Mouse (Mus musculus): ENCODE data around the gene Gm20388.
"Not testable (repeated sequence)": the region's sequence is repeated elsewhere in the genome, so short reads cannot be mapped to it uniquely, and the experiment has no call there.

Gene Gm20388

GRCm38 (mm10) chr8:123267926-123268656 is 3357.4 kb downstream of the Gm20388 start:
- peak; percentile 48 for DNase-seq (ENCODE audit: low spot score)

GRCm38 (mm10) chr8:123271147-123271546 is 3360.5 kb downstream of the Gm20388 start:
- no peak for DNase-seq (ENCODE audit: low spot score)

- no peak for DNase-seq (ENCODE audit: low spot score)
Observed at GRCm38 (mm10) chr8:123271901-123272300, 3361.3 kb downstream of the Gm20388 start.

DNA sequence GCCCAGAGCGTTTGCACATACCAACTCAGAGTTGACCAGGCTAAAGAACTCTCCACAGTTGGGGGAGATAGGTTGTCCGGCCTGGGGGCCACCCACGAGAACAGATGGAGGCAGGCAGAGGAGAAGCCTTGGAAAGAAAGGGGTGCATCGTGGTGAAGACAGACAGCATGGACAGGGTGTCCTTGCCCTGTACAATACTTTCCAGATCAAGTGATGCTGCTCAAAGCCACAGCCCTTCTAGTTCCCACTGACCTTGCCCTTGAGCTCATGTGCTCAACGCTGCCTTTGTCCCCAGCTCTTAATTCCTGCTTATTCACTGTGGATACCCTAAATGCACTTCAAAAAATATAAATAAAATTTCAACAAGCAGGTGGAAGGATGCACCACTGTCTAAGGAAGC is 3363.8 kb downstream of the Gm20388 start:
- DNase-seq (ENCODE audit: low spot score), result no peak

DNA sequence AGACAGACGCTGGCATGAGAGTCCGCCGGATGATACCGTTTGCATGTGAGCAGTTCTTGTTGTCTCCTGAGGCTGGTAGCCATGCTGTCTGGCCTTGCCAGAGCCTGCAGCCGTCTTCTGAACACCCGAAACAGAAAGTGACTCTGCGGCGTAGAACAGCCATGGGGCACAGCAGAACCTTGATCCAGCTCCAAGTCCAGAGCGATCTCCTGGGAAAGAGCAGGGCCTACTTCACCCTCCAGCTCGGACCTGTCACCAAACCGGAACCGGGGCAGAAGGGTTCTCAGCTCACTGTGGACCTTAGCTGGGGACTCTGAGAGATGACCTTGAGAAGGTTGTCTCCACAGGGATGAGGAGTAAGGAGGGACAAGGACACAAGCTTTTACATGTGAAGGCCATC is 3364.5 kb downstream of the Gm20388 start:
- no peak for DNase-seq (ENCODE audit: low spot score)

DNA sequence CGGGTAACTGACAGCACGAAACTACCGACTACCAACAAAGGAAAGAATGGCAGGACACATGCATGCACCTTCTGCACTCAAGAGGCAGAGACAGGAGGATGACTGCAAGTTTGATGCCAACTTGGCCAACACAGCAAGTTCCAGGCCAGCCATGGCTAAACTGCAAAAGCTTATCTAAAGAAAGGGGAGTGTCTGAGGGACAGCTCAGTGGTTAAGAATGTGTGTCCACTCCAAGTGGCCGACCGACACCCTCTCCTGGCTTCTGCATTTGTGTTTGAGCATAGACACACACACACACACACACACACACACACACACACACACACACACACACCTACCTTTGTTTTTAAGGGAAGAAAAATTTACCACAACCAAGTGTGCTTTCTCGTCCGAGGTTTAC is 3367.8 kb downstream of the Gm20388 start:
- no peak for DNase-seq (ENCODE audit: low spot score)

GRCm38 (mm10) chr8:123279828-123280227 is 3369.2 kb downstream of the Gm20388 start:
- no peak for DNase-seq (ENCODE audit: low spot score)

- DNase-seq (ENCODE audit: low spot score), result no peak
Observed at GRCm38 (mm10) chr8:123280302-123281094, 3369.9 kb downstream of the Gm20388 start.

- DNase-seq (ENCODE audit: low spot score), result not testable (repeated sequence)
Observed at GRCm38 (mm10) chr8:123282994-123283393, 3372.4 kb downstream of the Gm20388 start.

- DNase-seq (ENCODE audit: low spot score), result no peak
Observed at GRCm38 (mm10) chr8:123283991-123284390, 3373.3 kb downstream of the Gm20388 start.

DNA sequence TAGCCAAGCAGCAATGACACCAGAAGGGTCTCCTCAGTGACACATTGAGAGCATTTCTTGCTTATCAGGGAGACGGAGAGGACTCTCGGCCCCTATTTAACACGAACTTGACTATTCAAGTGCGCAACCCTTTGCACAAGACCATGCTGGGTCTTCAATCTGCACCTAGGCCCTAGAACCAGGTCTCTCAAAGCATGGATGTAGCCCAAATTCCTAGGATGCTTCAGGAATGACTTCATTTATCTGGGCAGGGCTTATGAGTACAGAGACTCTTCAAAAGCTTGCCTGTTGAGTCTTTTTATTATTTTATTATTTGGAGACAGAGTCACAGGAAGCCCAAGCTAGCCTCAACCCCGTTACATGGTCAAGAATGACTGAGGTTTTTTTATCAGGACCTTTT is 3373.9 kb downstream of the Gm20388 start:
- no peak for DNase-seq (ENCODE audit: low spot score)

- DNase-seq (ENCODE audit: low spot score), result no peak
Observed at GRCm38 (mm10) chr8:123287362-123287761, 3376.7 kb downstream of the Gm20388 start.

- DNase-seq (ENCODE audit: low spot score), result peak; percentile 56
Observed at GRCm38 (mm10) chr8:123290166-123290565, 3379.5 kb downstream of the Gm20388 start.

DNA sequence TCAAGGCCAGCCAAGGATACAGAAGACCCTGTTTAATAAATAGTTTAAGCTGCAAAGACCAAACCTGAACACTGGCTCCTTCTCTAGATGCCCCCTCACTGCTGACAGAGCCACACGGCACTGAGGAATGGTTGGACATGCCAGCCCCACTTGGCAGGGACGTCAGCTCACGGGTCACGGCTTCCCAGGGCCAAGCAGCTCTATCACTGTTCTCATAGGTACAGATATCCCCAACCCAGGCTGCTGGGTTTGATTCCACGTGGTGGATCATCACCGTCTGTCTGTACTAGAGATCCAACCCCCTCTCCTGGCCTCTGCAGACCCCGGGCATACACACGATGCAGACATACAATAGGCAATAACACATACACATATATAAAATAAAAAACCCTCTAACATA is 3380.0 kb downstream of the Gm20388 start:
- no peak for DNase-seq (ENCODE audit: low spot score)

GRCm38 (mm10) chr8:123291716-123292115 is 3381.1 kb downstream of the Gm20388 start:
- DNase-seq (ENCODE audit: low spot score), result no peak

GRCm38 (mm10) chr8:123292281-123292680 is 3381.6 kb downstream of the Gm20388 start:
- no peak for DNase-seq (ENCODE audit: low spot score)

GRCm38 (mm10) chr8:123292785-123293184 is 3382.1 kb downstream of the Gm20388 start:
- no peak for DNase-seq (ENCODE audit: low spot score)

DNA sequence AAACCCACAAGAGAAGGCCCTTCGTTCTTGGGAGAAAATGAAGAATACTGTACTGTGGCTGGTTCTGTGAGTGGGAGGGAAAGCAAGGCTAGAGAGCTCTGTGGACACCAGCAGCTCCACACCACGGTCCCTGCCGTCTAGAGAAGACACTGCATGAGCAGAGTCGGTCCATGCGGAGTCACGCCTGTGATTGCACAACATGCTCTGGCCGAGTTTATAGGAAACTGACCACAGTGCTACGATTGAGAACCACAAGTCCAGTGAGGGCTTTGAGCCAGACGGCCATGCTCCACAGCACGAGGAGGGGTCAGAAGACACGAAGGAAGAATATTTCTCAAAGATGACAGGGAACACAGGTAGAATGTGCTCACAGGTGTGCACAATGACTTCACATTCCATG is 3387.7 kb downstream of the Gm20388 start:
- no peak for DNase-seq (ENCODE audit: low spot score)

DNA sequence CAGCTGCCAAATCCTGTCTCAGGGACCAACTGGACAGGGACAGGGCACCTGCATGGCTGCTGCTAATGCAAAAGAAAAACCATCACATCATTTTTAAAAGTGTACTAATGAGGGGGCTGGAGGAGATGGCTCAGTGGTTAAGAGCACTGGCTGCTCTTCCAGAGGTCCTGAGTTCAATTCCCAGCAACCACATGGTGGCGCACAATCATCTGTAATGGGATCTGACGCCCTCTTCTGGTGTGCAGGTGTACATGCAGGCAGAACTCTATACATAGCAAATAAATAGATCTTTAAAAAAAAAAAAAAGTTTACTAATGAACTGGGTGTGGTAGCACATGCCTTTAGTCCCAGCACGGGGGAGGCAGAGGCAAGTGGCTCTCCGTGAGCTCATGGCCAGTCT is 3398.1 kb downstream of the Gm20388 start:
- no peak for DNase-seq (ENCODE audit: low spot score)

- DNase-seq (ENCODE audit: low spot score), result no peak
Observed at GRCm38 (mm10) chr8:123317781-123318466, 3407.3 kb downstream of the Gm20388 start.

GRCm38 (mm10) chr8:123318467-123318911 is 3407.8 kb downstream of the Gm20388 start, which contains the start of gene Fanca:
TSS of gene Fanca (minus strand) at chr8:123318576.
- peak; percentile 96 for DNase-seq (ENCODE audit: low spot score)

DNA sequence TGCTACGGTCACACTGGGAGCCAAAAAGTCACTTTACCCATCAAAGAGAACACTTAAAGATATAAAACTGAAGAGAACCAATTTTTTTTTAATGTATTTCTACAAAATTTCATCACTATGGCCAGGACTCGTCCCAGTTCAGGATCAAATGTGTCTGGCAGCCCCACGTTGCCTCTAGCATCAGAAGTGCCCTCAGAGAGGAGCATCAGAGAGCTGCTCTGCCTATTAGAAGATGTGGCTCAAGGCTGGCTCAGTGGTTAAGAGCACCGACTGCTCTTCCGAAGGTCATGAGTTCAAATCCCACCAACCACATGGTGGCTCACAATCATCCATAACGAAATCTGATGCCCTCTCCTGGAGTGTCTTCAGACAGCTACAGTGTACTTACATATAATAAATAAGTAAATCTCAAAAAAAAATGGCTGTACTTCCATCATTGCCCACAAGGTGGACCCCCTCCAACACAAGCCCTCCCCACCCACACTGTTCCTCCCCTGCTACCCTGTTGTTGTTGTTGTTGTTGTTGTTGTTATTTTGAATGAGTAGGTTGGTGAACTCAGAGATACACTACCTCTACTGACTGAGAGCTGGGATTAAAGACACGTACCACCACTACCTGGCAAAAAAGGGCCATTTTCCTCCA is 3409.0 kb downstream of the Gm20388 start:
- DNase-seq (ENCODE audit: low spot score), result peak; percentile 85

Data from retina, embryonic 14.5 days (tissue).